Mouse (Mus musculus) gastrocnemius, postnatal 36 days (tissue): Measurements from ENCODE around the gene Rbm14. TPM values are rescaled to one million over a fixed set of nuclear protein-coding genes. Genes with fewer than 3 reads are reported as not detected.
"Not testable (repeated sequence)": the region's sequence is repeated elsewhere in the genome, so short reads cannot be mapped to it uniquely, and the experiment has no call there.

Source experiments
- DNase-seq, 2 experiments: peaks; one replicate each; pipeline ENCODE4 v3.0.0; 2022
- intact Hi-C: fragments of 180-260 bp; cut with DNase I; formaldehyde crosslinking; loops from one replicate; pipeline ENCODE4 v1.15.1; 2025
- total RNA-seq, 2 experiments: library from RNA; stranded (reverse); gene quantifications; 2 replicates each; pipeline ENCODE4 v1.2.3; 2021

The Rbm14 gene
- total RNA-seq, 2 experiments from 2014 or later, result 6.6 to 10.5 TPM

- intact Hi-C loops, DNase-seq: not testable (repeated sequence)
Observed at GRCm38 (mm10) chr19:4760544-4760943, 50.9 kb downstream of the Rbm14 start.

GRCm38 (mm10) chr19:4756921-4757320 lies 54.5 kb downstream of the Rbm14 start:
- DNase-seq, result no peak
- intact Hi-C loops, result loop anchor here (5.0 to 10.0 kb wide), 2 partner anchors 55 to 248 kb away; partner anchors contain the start of genes Gm21992 and Rbm14

GRCm38 (mm10) chr19:4756193-4756911 lies 55.1 kb downstream of the Rbm14 start, which contains the start of gene Rbm4b:
Rbm4b (plus strand) TSS chr19:4756497.
- intact Hi-C loops, result loop anchor here (5.0 to 10.0 kb wide), 2 partner anchors 56 to 248 kb away; partner anchors contain the start of genes Gm21992 and Rbm14
- peak; percentile 92 to 95 for DNase-seq

- peak; percentile 79 to 87 for DNase-seq
- intact Hi-C loops, result loop anchor here (1.0 to 10.0 kb wide), 3 partner anchors 57 to 249 kb away; partner anchors contain the start of genes Gm21992 and Rbm14
Observed at GRCm38 (mm10) chr19:4755565-4756192, 55.8 kb downstream of the Rbm14 start.

Other genes starting within 250 kb of the Rbm14 start
- gene Lrfn4, start 196.0 kb downstream of the Rbm14 start, total RNA-seq, result 1 to 10 TPM; 1.1 to 1.8 TPM
- gene Rce1, start 186.0 kb downstream of the Rbm14 start, total RNA-seq, result 1 to 10 TPM; 4.6 to 5.7 TPM
- gene Gm960, start 113.0 kb downstream of the Rbm14 start, total RNA-seq, result under 1 TPM in 1 of 2 experiments, not detected in 1; 0.47 TPM
- gene Sptbn2, start 100.5 kb downstream of the Rbm14 start, total RNA-seq, result under 1 TPM in 1 of 2 experiments, not detected in 1; 0.05 TPM
- 1 to 10 TPM; 1.6 to 1.8 TPM for gene Rbm4b, start 55.1 kb downstream of the Rbm14 start, total RNA-seq
- gene Rbm4, start 17.7 kb downstream of the Rbm14 start, total RNA-seq, result 10 to 100 TPM; 28.3 to 31.0 TPM
- gene Gm21992, start within 50 bp of the Rbm14 start, total RNA-seq, result 10 to 100 TPM in 1 of 2 experiments, 1 to 10 TPM in 1; 9.3 to 12.0 TPM
- gene Ccs, start 27.7 kb upstream of the Rbm14 start, total RNA-seq, result 10 to 100 TPM; 19.9 to 24.5 TPM
- not detected for gene Ccdc87, start 27.7 kb upstream of the Rbm14 start, total RNA-seq
- 10 to 100 TPM; 26.6 to 33.4 TPM for gene Ctsf, start 43.5 kb upstream of the Rbm14 start, total RNA-seq
- 1,000 to 10,000 TPM; 8,494 to 8,724 TPM for gene Actn3, start 66.3 kb upstream of the Rbm14 start, total RNA-seq
- 1 to 10 TPM; 2.2 to 2.6 TPM for gene Zdhhc24, start 67.0 kb upstream of the Rbm14 start, total RNA-seq
- 1 to 10 TPM; 1.6 to 2.4 TPM for gene Bbs1, start 95.0 kb upstream of the Rbm14 start, total RNA-seq
- gene Dpp3, start 116.7 kb upstream of the Rbm14 start, total RNA-seq, result 10 to 100 TPM; 16.5 to 17.5 TPM
- gene Peli3, start 131.5 kb upstream of the Rbm14 start, total RNA-seq, result 1 to 10 TPM; 1.3 to 1.4 TPM
- gene Mrpl11, start 150.5 kb upstream of the Rbm14 start, total RNA-seq, result 10 to 100 TPM; 56.3 to 58.7 TPM
- under 1 TPM in 1 of 2 experiments, not detected in 1; 0.07 TPM for gene Npas4, start 178.7 kb upstream of the Rbm14 start, total RNA-seq
- gene Slc29a2, start 212.2 kb upstream of the Rbm14 start, total RNA-seq, result 1 to 10 TPM; 5.9 to 6.9 TPM
- gene B4gat1, start 227.2 kb upstream of the Rbm14 start, total RNA-seq, result 10 to 100 TPM; 20.5 to 20.8 TPM
- under 1 TPM; 0.87 to 0.96 TPM for gene AC124502.3, start 227.3 kb upstream of the Rbm14 start, total RNA-seq
- gene Brms1, start 229.7 kb upstream of the Rbm14 start, total RNA-seq, result 10 to 100 TPM; 11.5 to 14.1 TPM
- gene Rin1, start 238.8 kb upstream of the Rbm14 start, total RNA-seq, result 1 to 10 TPM in 1 of 2 experiments, under 1 TPM in 1; 0.52 to 1.3 TPM